Mouse (Mus musculus) myocyte (in vitro differentiated cells): ENCODE measurements around the gene Eppin. TPM values are rescaled to one million over a fixed set of nuclear protein-coding genes. Genes with fewer than 3 reads are reported as not detected.

ENCODE experiments used
- H3K27me3 ChIP-seq: one replicate; pipeline ENCODE4 v1.6.1; 2011; ENCODE audit not compliant: control insufficient read depth, insufficient read depth, insufficient read length
- H3K36me3 ChIP-seq: one replicate; pipeline ENCODE4 v1.6.1; 2011; ENCODE audit not compliant: control insufficient read depth, insufficient read depth
- H3K4me2 ChIP-seq: one replicate; pipeline ENCODE4 v1.6.1; 2011; ENCODE audit warnings: low read depth, control low read depth
- H3K4me3 ChIP-seq: one replicate; pipeline ENCODE4 v1.5.1; 2011; ENCODE audit warnings: mild to moderate bottlenecking, control low read depth, moderate library complexity
- H3K79me2 ChIP-seq: one replicate; pipeline ENCODE4 v1.6.1; 2011; ENCODE audit not compliant: control insufficient read depth, insufficient read depth
- H3ac ChIP-seq: one replicate; pipeline ENCODE4 v1.6.1; 2011; ENCODE audit not compliant: control insufficient read depth, insufficient read length
- CEBPB ChIP-seq: IDR thresholded peaks from 2 replicates; pipeline ENCODE4 v1.6.1; 2011; ENCODE audit warnings: mild to moderate bottlenecking, moderate library complexity; ENCODE audit not compliant: poor library complexity, insufficient read depth, severe bottlenecking
- E2F4 ChIP-seq: IDR thresholded peaks from one replicate; pipeline ENCODE4 v1.6.1; 2011; ENCODE audit warnings: mild to moderate bottlenecking, control low read depth, moderate library complexity; ENCODE audit not compliant: insufficient read depth
- MAX ChIP-seq: IDR thresholded peaks from one replicate; pipeline ENCODE4 v1.6.1; 2011; ENCODE audit warnings: low read depth, mild to moderate bottlenecking, control low read depth
- MYOD1 ChIP-seq, 3 experiments: IDR thresholded peaks; one replicate each; pipeline ENCODE4 v1.6.1; 2011; ENCODE audit warnings: control low read depth in 2 of 3, low read depth in 2 of 3, mild to moderate bottlenecking in 2 of 3, moderate library complexity in 1 of 3; ENCODE audit not compliant: insufficient read length in 2 of 3, control insufficient read depth in 1 of 3
- MYOG ChIP-seq, 3 experiments: IDR thresholded peaks; one replicate each; pipeline ENCODE4 v1.6.1; 2011; ENCODE audit warnings: control low read depth in 2 of 3, low read depth in 2 of 3, mild to moderate bottlenecking in 2 of 3; ENCODE audit not compliant: insufficient read length in 2 of 3, control insufficient read depth in 1 of 3, insufficient read depth in 1 of 3
- POLR2A ChIP-seq: IDR thresholded peaks from one replicate; pipeline ENCODE4 v1.6.1; 2011; ENCODE audit warnings: low read depth, mild to moderate bottlenecking, control low read depth, moderate library complexity; ENCODE audit not compliant: insufficient read length
- POLR2AphosphoS2 ChIP-seq: IDR thresholded peaks from one replicate; pipeline ENCODE4 v1.6.1; 2011; ENCODE audit warnings: low read depth, control low read depth; ENCODE audit not compliant: insufficient read length
- REST ChIP-seq: IDR thresholded peaks from one replicate; pipeline ENCODE4 v1.6.1; 2011; ENCODE audit warnings: mild to moderate bottlenecking, control low read depth, moderate library complexity; ENCODE audit not compliant: insufficient read depth, insufficient read length
- SRF ChIP-seq: IDR thresholded peaks from one replicate; pipeline ENCODE4 v1.6.1; 2011; ENCODE audit warnings: low read depth; ENCODE audit not compliant: control insufficient read depth, insufficient read length
- TCF12 ChIP-seq: IDR thresholded peaks from one replicate; pipeline ENCODE4 v1.6.1; 2011; ENCODE audit warnings: mild to moderate bottlenecking, control low read depth; ENCODE audit not compliant: poor library complexity, insufficient read depth, severe bottlenecking
- TCF3 ChIP-seq: IDR thresholded peaks from one replicate; pipeline ENCODE4 v1.6.1; 2011; ENCODE audit warnings: low read depth, control low read depth; ENCODE audit not compliant: insufficient read length
- USF1 ChIP-seq: IDR thresholded peaks from one replicate; pipeline ENCODE4 v1.6.1; 2011; ENCODE audit warnings: low read depth, mild to moderate bottlenecking, control low read depth, moderate library complexity
- polyA plus RNA-seq: library from polyadenylated mRNA; unstranded; fragments of >200 nt; fragmentation: generic; extraction: Trizol; gene quantifications from one replicate; pipeline ENCODE4 v1.2.1, GENCODE M21; 2012; ENCODE audit warnings: missing spikeins

Gene Eppin
- polyA plus RNA-seq, 1 experiment = not detected

GRCm38 (mm10) chr2:164560106-164560505 is 33.3 kb downstream of the Eppin start:
- no peaks in the 10 kb centered on the region for H3K36me3 ChIP-seq
- H3K27me3 ChIP-seq = peaks cover 32% of the 10 kb centered on the region
- TF ChIP-seq POLR2AphosphoS2 (no peak), USF1 (no peak), CEBPB (no peak), TCF12 (no peak), MYOG (IDR thresholded peaks at IDR 0.05; ENCODE audit: control insufficient read depth in 1 of 3, insufficient read depth in 1 of 3, insufficient read length in 2 of 3, low read depth in 2 of 3) (no peak), REST (no peak), E2F4 (no peak), POLR2A (no peak), SRF (no peak), TCF3 (no peak), MYOD1 (IDR thresholded peaks at IDR 0.05; ENCODE audit: control insufficient read depth in 1 of 3, insufficient read length in 2 of 3, low read depth in 2 of 3) (no peak), MAX (no peak)
- no peaks in the 10 kb centered on the region for H3K79me2 ChIP-seq
- H3K4me2 ChIP-seq = no peak overlapping the region
- no peak overlapping the region for H3K4me3 ChIP-seq
- no peak overlapping the region for H3ac ChIP-seq

- no peak overlapping the region for H3K4me2 ChIP-seq
- H3K79me2 ChIP-seq = no peaks in the 10 kb centered on the region
- H3ac ChIP-seq = no peak overlapping the region
- peaks cover 23% of the 10 kb centered on the region for H3K27me3 ChIP-seq
- no peaks in the 10 kb centered on the region for H3K36me3 ChIP-seq
- no peak overlapping the region for H3K4me3 ChIP-seq
- TF ChIP-seq CEBPB (no peak), SRF (no peak), TCF3 (no peak), TCF12 (no peak), MYOG (IDR thresholded peaks at IDR 0.05; ENCODE audit: control insufficient read depth in 1 of 3, insufficient read depth in 1 of 3, insufficient read length in 2 of 3, low read depth in 2 of 3) (no peak), POLR2AphosphoS2 (no peak), REST (no peak), USF1 (no peak), MYOD1 (IDR thresholded peaks at IDR 0.05; ENCODE audit: control insufficient read depth in 1 of 3, insufficient read length in 2 of 3, low read depth in 2 of 3) (no peak), E2F4 (no peak), POLR2A (no peak), MAX (no peak)
These were observed 34.3 kb downstream of the Eppin start for GRCm38 (mm10) chr2:164558991-164559645.

- Histone ChIP-seq H3K4me3 (no peak overlapping the region), H3K4me2 (no peak overlapping the region), H3K79me2 (no peaks in the 10 kb centered on the region), H3K36me3 (no peaks in the 10 kb centered on the region), H3ac (no peak overlapping the region), H3K27me3 (peaks cover 16% of the 10 kb centered on the region)
- TF ChIP-seq MYOG (IDR thresholded peaks at IDR 0.05; ENCODE audit: control insufficient read depth in 1 of 3, insufficient read depth in 1 of 3, insufficient read length in 2 of 3, low read depth in 2 of 3) = no peak
These were observed 35.0 kb downstream of the Eppin start for GRCm38 (mm10) chr2:164558426-164558825.

- H3K36me3 ChIP-seq = no peaks in the 10 kb centered on the region
- TF ChIP-seq MYOG (IDR thresholded peaks at IDR 0.05; ENCODE audit: control insufficient read depth in 1 of 3, insufficient read depth in 1 of 3, insufficient read length in 2 of 3, low read depth in 2 of 3) (no peak), TCF3 (no peak), TCF12 (no peak), POLR2AphosphoS2 (no peak), REST (no peak), MAX (no peak), CEBPB (no peak), E2F4 (no peak), SRF (no peak)
- H3K4me3 ChIP-seq = no peak overlapping the region
- H3ac ChIP-seq = no peak overlapping the region
- no peak overlapping the region for H3K4me2 ChIP-seq
- H3K27me3 ChIP-seq = peaks cover 28% of the 10 kb centered on the region
- H3K79me2 ChIP-seq = no peaks in the 10 kb centered on the region
These were observed 41.9 kb downstream of the Eppin start for GRCm38 (mm10) chr2:164551502-164551901.

GRCm38 (mm10) chr2:164550895-164551269 is 42.5 kb downstream of the Eppin start:
- no peaks in the 10 kb centered on the region for H3K79me2 ChIP-seq
- no peak for TF ChIP-seq CEBPB
- TF ChIP-seq MYOG (IDR thresholded peaks at IDR 0.05; ENCODE audit: control insufficient read depth in 1 of 3, insufficient read depth in 1 of 3, insufficient read length in 2 of 3, low read depth in 2 of 3) = no peak
- no peak for TF ChIP-seq POLR2A
- TF ChIP-seq TCF3 = no peak
- TF ChIP-seq POLR2AphosphoS2 = no peak
- TF ChIP-seq SRF = no peak
- no peak for TF ChIP-seq TCF12
- TF ChIP-seq MAX = no peak
- TF ChIP-seq USF1 = no peak
- no peak for TF ChIP-seq MYOD1 (IDR thresholded peaks at IDR 0.05; ENCODE audit: control insufficient read depth in 1 of 3, insufficient read length in 2 of 3, low read depth in 2 of 3)
- no peak for TF ChIP-seq REST
- TF ChIP-seq E2F4 = no peak

More at GRCm38 (mm10) chr2:164550895-164551269, 42.5 kb downstream of the Eppin start:
- H3K36me3 ChIP-seq = no peaks in the 10 kb centered on the region
- H3K4me3 ChIP-seq = no peak overlapping the region
- no peak overlapping the region for H3K4me2 ChIP-seq
- no peak overlapping the region for H3ac ChIP-seq
- peaks cover 24% of the 10 kb centered on the region for H3K27me3 ChIP-seq
